In the genomic region with DNA sequence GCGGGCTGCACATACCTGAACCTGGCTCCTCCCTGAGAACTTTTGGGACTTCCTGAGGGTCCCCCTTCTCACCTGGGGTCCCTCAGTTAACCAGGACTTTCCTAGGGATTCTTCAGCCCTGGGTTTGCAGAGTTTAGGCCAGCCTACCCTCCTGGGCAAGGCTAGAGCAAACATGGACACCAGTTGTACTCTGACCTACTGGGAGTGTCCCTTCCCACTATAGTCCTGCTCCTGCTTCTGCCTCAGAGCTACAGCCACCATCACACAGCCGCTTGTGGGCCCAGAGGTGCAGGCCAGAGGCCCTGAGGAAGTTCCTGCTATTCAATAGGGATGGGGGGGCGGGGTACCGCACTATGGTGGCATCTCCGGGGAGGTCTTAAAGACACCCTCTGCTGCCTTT, we compare ENCODE assay signal across 20 mouse cellular contexts. TPM values are rescaled to one million over a fixed set of nuclear protein-coding genes. Genes with fewer than 3 reads are reported as not detected.
DNase-seq lines count a peak whose midpoint lies in the region; ATAC-seq and TF ChIP-seq lines count a peak whose summit lies in the region.
"Had no signal": no experiment of that assay in that cellular context is flagged by ENCODE, and none has a peak within 500 bp of the region (broad histone marks: within the 10 kb centered on the region; RNA-seq: fewer than 3 reads in every experiment).

No protein-coding gene starts in this region.

- TF ChIP-seq CTCF in liver, postnatal 0 days (IDR thresholded peaks at IDR 0.05; ENCODE audit: low read depth): no peak

- no peak overlapping the region for H3K9ac ChIP-seq in intestine, embryonic 15.5 days
- H3K9ac ChIP-seq in intestine, embryonic 16.5 days (ENCODE audit: low read depth, low read length): no peak overlapping the region
- H3K9ac ChIP-seq in liver, embryonic 12.5 days: no peak overlapping the region
- no peak overlapping the region for H3K9ac ChIP-seq in liver, postnatal 0 days (replicated peaks)
- H3K9ac ChIP-seq: forebrain, embryonic 13.5 days; forebrain, postnatal 0 days; heart, embryonic 13.5 days; hindbrain, embryonic 13.5 days had no signal

- H3K9me3 ChIP-seq in intestine, embryonic 15.5 days: no peaks in the 10 kb centered on the region
- no peaks in the 10 kb centered on the region for H3K9me3 ChIP-seq in intestine, embryonic 16.5 days (ENCODE audit: control insufficient read depth, low read length)
- H3K9me3 ChIP-seq in liver, embryonic 12.5 days (replicated peaks): no peaks in the 10 kb centered on the region
- H3K9me3 ChIP-seq in liver, postnatal 0 days (ENCODE audit: low read length): no peaks in the 10 kb centered on the region
- H3K9me3 ChIP-seq: embryonic facial prominence, embryonic 10.5 days; forebrain, embryonic 13.5 days; G1E; heart, embryonic 13.5 days; hindbrain, embryonic 13.5 days had no signal

- ATAC-seq in intestine, embryonic 15.5 days: peak; percentile 43; the same call in 1 of the 2 replicates
- ATAC-seq in intestine, embryonic 16.5 days: 0 out of 2 replicates have a peak, but pooled peaks have one; percentile 44
- no peak for ATAC-seq in liver, embryonic 12.5 days
- no peak for ATAC-seq in liver, postnatal 0 days
- ATAC-seq in inflammation-experienced regulatory T-cells, adult 6 months: no peak
- ATAC-seq: forebrain, embryonic 13.5 days; forebrain, postnatal 0 days; hindbrain, postnatal 0 days had no signal

- no peak overlapping the region for H3K4me2 ChIP-seq in intestine, embryonic 15.5 days (replicated peaks)
- no peak overlapping the region for H3K4me2 ChIP-seq in intestine, embryonic 16.5 days (ENCODE audit: low read depth, low read length)
- H3K4me2 ChIP-seq in liver, embryonic 12.5 days: no peak overlapping the region
- H3K4me2 ChIP-seq in liver, postnatal 0 days (ENCODE audit: low read depth, low read length): no peak overlapping the region
- H3K4me2 ChIP-seq: forebrain, embryonic 13.5 days; heart, embryonic 13.5 days; hindbrain, embryonic 13.5 days had no signal

- 70% methylated on average over 5 of the region's 5 CpGs for WGBS in intestine, embryonic 15.5 days
- 63% methylated on average over 5 of the region's 5 CpGs for WGBS in intestine, embryonic 16.5 days
- WGBS in liver, embryonic 12.5 days (ENCODE audit: insufficient replicate concordance): 63% methylated on average over 5 of the region's 5 CpGs
- WGBS in liver, postnatal 0 days (ENCODE audit: insufficient replicate concordance): 54% methylated on average over 5 of the region's 5 CpGs

- peaks cover 7% of the 10 kb centered on the region; the same call in 1 of the 2 replicates for H3K4me1 ChIP-seq in intestine, embryonic 15.5 days (replicated peaks)
- peaks cover 8% of the 10 kb centered on the region; the same call in 1 of the 2 replicates for H3K4me1 ChIP-seq in intestine, embryonic 16.5 days (ENCODE audit: control insufficient read depth, insufficient read depth, low read length)
- peaks cover 65% of the 10 kb centered on the region for H3K4me1 ChIP-seq in liver, embryonic 12.5 days
- peaks cover 25% of the 10 kb centered on the region for H3K4me1 ChIP-seq in liver, postnatal 0 days (ENCODE audit: insufficient read depth)

- no peak overlapping the region for H3K27ac ChIP-seq in intestine, embryonic 15.5 days
- no peak overlapping the region for H3K27ac ChIP-seq in intestine, embryonic 16.5 days (ENCODE audit: low read length)
- H3K27ac ChIP-seq in liver, embryonic 12.5 days: peak overlapping the region; percentile 31
- H3K27ac ChIP-seq in liver, postnatal 0 days (ENCODE audit: low read depth): peak overlapping the region; percentile 49
- H3K27ac ChIP-seq: embryonic facial prominence, embryonic 10.5 days; forebrain, embryonic 13.5 days; gastrocnemius, adult 2 months; heart, embryonic 13.5 days; hindbrain, embryonic 13.5 days; hindbrain, postnatal 0 days had no signal

- TF ChIP-seq EP300 in liver, postnatal 0 days (IDR thresholded peaks at IDR 0.05; ENCODE audit: low read depth): no peak

- H3K4me3 ChIP-seq in intestine, embryonic 15.5 days (replicated peaks): no peak overlapping the region
- H3K4me3 ChIP-seq in intestine, embryonic 16.5 days (ENCODE audit: low read length): no peak overlapping the region
- no peak overlapping the region for H3K4me3 ChIP-seq in liver, embryonic 12.5 days
- H3K4me3 ChIP-seq in liver, postnatal 0 days (ENCODE audit: low read depth, low read length): no peak overlapping the region
- H3K4me3 ChIP-seq: embryonic facial prominence, embryonic 10.5 days; forebrain, embryonic 13.5 days; gastrocnemius, adult 2 months; heart, embryonic 13.5 days; hindbrain, embryonic 13.5 days had no signal

- no peaks in the 10 kb centered on the region for H3K36me3 ChIP-seq in intestine, embryonic 15.5 days
- H3K36me3 ChIP-seq in intestine, embryonic 16.5 days (ENCODE audit: control insufficient read depth, insufficient read depth, low read length): no peaks in the 10 kb centered on the region
- H3K36me3 ChIP-seq in liver, embryonic 12.5 days: no peaks in the 10 kb centered on the region
- no peaks in the 10 kb centered on the region for H3K36me3 ChIP-seq in liver, postnatal 0 days (replicated peaks; ENCODE audit: insufficient read depth, low read length)
- H3K36me3 ChIP-seq: embryonic facial prominence, embryonic 10.5 days; heart, embryonic 13.5 days; hindbrain, embryonic 13.5 days had no signal

- no peak for DNase-seq in liver, postnatal 0 days
- DNase-seq in urinary bladder, postnatal 10 days (ENCODE audit: low spot score): no peak
- DNase-seq in embryo, embryonic 10 days (ENCODE audit: low spot score): no peak
- DNase-seq: adrenal gland, postnatal 10 days; cerebellum, adult 11-12 months; cerebellum, adult 9-10 months; cerebellum, postnatal 36 days; forebrain, postnatal 0 days; gastrocnemius, adult 2 months; gastrocnemius, postnatal 25 days had no signal

- no peaks in the 10 kb centered on the region for H3K27me3 ChIP-seq in intestine, embryonic 15.5 days (replicated peaks)
- no peaks in the 10 kb centered on the region for H3K27me3 ChIP-seq in intestine, embryonic 16.5 days (replicated peaks; ENCODE audit: control insufficient read depth, insufficient read depth, low read length)
- no peaks in the 10 kb centered on the region for H3K27me3 ChIP-seq in liver, embryonic 12.5 days (replicated peaks)
- H3K27me3 ChIP-seq in liver, postnatal 0 days (ENCODE audit: insufficient read depth, low read length): no peaks in the 10 kb centered on the region
- H3K27me3 ChIP-seq: forebrain, embryonic 13.5 days; heart, embryonic 13.5 days; hindbrain, embryonic 13.5 days had no signal

RNA-seq across cellular contexts. Expression of gene Ttc38, which starts 2.6 kb away (rescaled TPM):
- polyA plus RNA-seq in intestine, embryonic 15.5 days (2015; fragmentation: Nextera tagmentation; extraction: Ambion mirVana): 8.5 and 10.0 TPM in 2 replicates
- polyA plus RNA-seq in intestine, embryonic 16.5 days (2015; fragmentation: Nextera tagmentation; extraction: Ambion mirVana): 13.4 and 15.1 TPM in 2 replicates
- polyA plus RNA-seq in liver, embryonic 12.5 days (2016; fragmentation: Nextera tagmentation; extraction: Ambion mirVana): 5.2 and 6.0 TPM in 2 replicates
- 16.2 and 17.6 TPM in 2 replicates for polyA plus RNA-seq in liver, postnatal 0 days (2015; fragmentation: Nextera tagmentation; extraction: Ambion mirVana)
- 10 to 100 TPM; 10.6 to 13.3 (median 12.6) TPM for polyA plus RNA-seq in inflammation-experienced regulatory T-cells, adult 6 months (2017; shearing (Covaris generic))

RNA-seq across cellular contexts. Expression of gene Pkdrej, which starts 7.9 kb away (rescaled TPM):
- 0.20 and 0.24 TPM in 2 replicates for polyA plus RNA-seq in intestine, embryonic 15.5 days (2015; fragmentation: Nextera tagmentation; extraction: Ambion mirVana)
- polyA plus RNA-seq in intestine, embryonic 16.5 days (2015; fragmentation: Nextera tagmentation; extraction: Ambion mirVana): 0.17 and 0.18 TPM in 2 replicates
- polyA plus RNA-seq in liver, embryonic 12.5 days (2016; fragmentation: Nextera tagmentation; extraction: Ambion mirVana): 0.07 and 0.12 TPM in 2 replicates
- polyA plus RNA-seq in liver, postnatal 0 days (2015; fragmentation: Nextera tagmentation; extraction: Ambion mirVana): 0.02 TPM in 1 of 2 replicates, not detected in the other
- polyA plus RNA-seq in inflammation-experienced regulatory T-cells, adult 6 months (2017; shearing (Covaris generic)): not detected
- polyA plus RNA-seq: forebrain, embryonic 13.5 days; G1E had no signal

RNA-seq across cellular contexts. Expression of gene Cdpf1, which starts 18.0 kb away (rescaled TPM):
- polyA plus RNA-seq in intestine, embryonic 15.5 days (2015; fragmentation: Nextera tagmentation; extraction: Ambion mirVana): 48.8 and 59.4 TPM in 2 replicates
- polyA plus RNA-seq in intestine, embryonic 16.5 days (2015; fragmentation: Nextera tagmentation; extraction: Ambion mirVana): 58.2 and 62.2 TPM in 2 replicates
- polyA plus RNA-seq in liver, embryonic 12.5 days (2016; fragmentation: Nextera tagmentation; extraction: Ambion mirVana): 28.6 and 29.4 TPM in 2 replicates
- polyA plus RNA-seq in liver, postnatal 0 days (2015; fragmentation: Nextera tagmentation; extraction: Ambion mirVana): 12.9 and 14.1 TPM in 2 replicates
- polyA plus RNA-seq in inflammation-experienced regulatory T-cells, adult 6 months (2017; shearing (Covaris generic)): 10 to 100 TPM; 39.1 to 46.6 (median 43.7) TPM

RNA-seq across cellular contexts. Expression of gene Gtse1, which starts 30.1 kb away (rescaled TPM):
- polyA plus RNA-seq in intestine, embryonic 15.5 days (2015; fragmentation: Nextera tagmentation; extraction: Ambion mirVana): 22.8 and 23.5 TPM in 2 replicates
- polyA plus RNA-seq in intestine, embryonic 16.5 days (2015; fragmentation: Nextera tagmentation; extraction: Ambion mirVana): 20.0 and 22.9 TPM in 2 replicates
- polyA plus RNA-seq in liver, embryonic 12.5 days (2016; fragmentation: Nextera tagmentation; extraction: Ambion mirVana): 34.4 and 35.3 TPM in 2 replicates
- 8.2 and 8.9 TPM in 2 replicates for polyA plus RNA-seq in liver, postnatal 0 days (2015; fragmentation: Nextera tagmentation; extraction: Ambion mirVana)
- 10 to 100 TPM in 1 of 3 experiments, 1 to 10 TPM in 2; 2.5 to 20.7 (median 2.9) TPM for polyA plus RNA-seq in inflammation-experienced regulatory T-cells, adult 6 months (2017; shearing (Covaris generic))

RNA-seq across cellular contexts. Expression of gene Trmu, which starts 49.6 kb away (rescaled TPM):
- polyA plus RNA-seq in intestine, embryonic 15.5 days (2015; fragmentation: Nextera tagmentation; extraction: Ambion mirVana): 34.2 and 35.8 TPM in 2 replicates
- 36.7 and 37.3 TPM in 2 replicates for polyA plus RNA-seq in intestine, embryonic 16.5 days (2015; fragmentation: Nextera tagmentation; extraction: Ambion mirVana)
- polyA plus RNA-seq in liver, embryonic 12.5 days (2016; fragmentation: Nextera tagmentation; extraction: Ambion mirVana): 21.8 and 22.1 TPM in 2 replicates
- 13.9 and 15.3 TPM in 2 replicates for polyA plus RNA-seq in liver, postnatal 0 days (2015; fragmentation: Nextera tagmentation; extraction: Ambion mirVana)
- 10 to 100 TPM; 18.7 to 47.2 (median 39.6) TPM for polyA plus RNA-seq in inflammation-experienced regulatory T-cells, adult 6 months (2017; shearing (Covaris generic))

Comparison
In these comparisons a context has a peak if more than half of its experiments do, and no peak if none do; other contexts are left out.
1. ATAC-seq: peak in intestine, embryonic 15.5 days (single experiment) and intestine, embryonic 16.5 days (single experiment); none in liver, embryonic 12.5 days (single experiment), liver, postnatal 0 days (single experiment) and inflammation-experienced regulatory T-cells, adult 6 months (single experiment).
2. H3K27ac ChIP-seq: peak in liver, embryonic 12.5 days (single experiment) and liver, postnatal 0 days (single experiment); none in intestine, embryonic 15.5 days (single experiment) and intestine, embryonic 16.5 days (single experiment).